Mouse (Mus musculus) granulocyte monocyte progenitor cell, adult 5-6 weeks (primary cell): ENCODE measurements around the gene Gnas. TPM values are rescaled to one million over a fixed set of nuclear protein-coding genes. Genes with fewer than 3 reads are reported as not detected.
"Not testable (repeated sequence)": the region's sequence is repeated elsewhere in the genome, so short reads cannot be mapped to it uniquely, and the experiment has no call there.

Experiments
- ATAC-seq: replicated peaks from 2 replicates; pipeline ENCODE4 v1.8.0; 2016; ENCODE audit warnings: mild to moderate bottlenecking, moderate TSS enrichment, inconsistent platforms; ENCODE audit not compliant: poor library complexity, severe bottlenecking
- total RNA-seq, 2 experiments: library from RNA; stranded (forward) in 1 of 2; stranded (reverse) in 1 of 2; fragments of 200-712, 200-1000 nt in 1 of 2; fragments of >200 nt in 1 of 2; fragmentation: Nextera tagmentation in 1 of 2; gene quantifications; 2 replicates each; pipeline ENCODE4 v1.2.3; 2014 to 2017

Gene Gnas
- total RNA-seq, 2 experiments from 2014 or later: 260 to 447 TPM

GRCm38 (mm10) chr2:174291029-174291661 is 7.0 kb downstream of the Gnas start:
- no peak for ATAC-seq

GRCm38 (mm10) chr2:174291662-174292030 is 7.5 kb downstream of the Gnas start:
- ATAC-seq: no peak

- no peak for ATAC-seq
Measured at GRCm38 (mm10) chr2:174294457-174294856, 10.3 kb downstream of the Gnas start.

- ATAC-seq: peak; percentile 74
Measured at GRCm38 (mm10) chr2:174295175-174295899, 11.2 kb downstream of the Gnas start.

GRCm38 (mm10) chr2:174295900-174296465 is 11.9 kb downstream of the Gnas start:
- ATAC-seq: no peak

- peak; percentile 43 for ATAC-seq
Measured at GRCm38 (mm10) chr2:174297086-174297571, 13.0 kb downstream of the Gnas start.

GRCm38 (mm10) chr2:174297851-174298250 is 13.7 kb downstream of the Gnas start:
- ATAC-seq: no peak

- ATAC-seq: no peak
Measured at GRCm38 (mm10) chr2:174298471-174298870, 14.4 kb downstream of the Gnas start.

- no peak for ATAC-seq
Measured at GRCm38 (mm10) chr2:174299091-174299770, 15.1 kb downstream of the Gnas start.

GRCm38 (mm10) chr2:174299771-174300160 is 15.6 kb downstream of the Gnas start:
- ATAC-seq: no peak

GRCm38 (mm10) chr2:174300186-174300585 is 16.1 kb downstream of the Gnas start:
- no peak for ATAC-seq

- no peak for ATAC-seq
Measured at GRCm38 (mm10) chr2:174300666-174301065, 16.5 kb downstream of the Gnas start.

- no peak for ATAC-seq
Measured at GRCm38 (mm10) chr2:174302526-174302925, 18.4 kb downstream of the Gnas start.

- ATAC-seq: no peak
Measured at GRCm38 (mm10) chr2:174305646-174306045, 21.5 kb downstream of the Gnas start.

- ATAC-seq: no peak
Measured at GRCm38 (mm10) chr2:174307903-174308302, 23.8 kb downstream of the Gnas start.

- ATAC-seq: peak; percentile 45; the same call in 1 of the 2 replicates
Measured at GRCm38 (mm10) chr2:174310913-174311514, 26.9 kb downstream of the Gnas start.

- no peak for ATAC-seq
Measured at GRCm38 (mm10) chr2:174311613-174312012, 27.5 kb downstream of the Gnas start.

- peak; percentile 83 for ATAC-seq
Measured at GRCm38 (mm10) chr2:174312118-174312647, 28.1 kb downstream of the Gnas start.

GRCm38 (mm10) chr2:174312661-174313060 is 28.5 kb downstream of the Gnas start:
- no peak for ATAC-seq

GRCm38 (mm10) chr2:174315445-174315844 is 31.3 kb downstream of the Gnas start:
- not testable (repeated sequence) for ATAC-seq
